Mouse (Mus musculus) heart, postnatal 0 days (tissue): Measurements from ENCODE around the gene Ccl9.

Source experiments
- CTCF ChIP-seq: IDR thresholded peaks from 2 replicates; pipeline ENCODE4 v1.5.1; 2016; ENCODE audit warnings: antibody characterized with exemption, control low read depth, low read depth
- EP300 ChIP-seq: IDR thresholded peaks from 2 replicates; pipeline ENCODE4 v1.6.1; 2016; ENCODE audit warnings: antibody characterized with exemption, low read depth

DNA sequence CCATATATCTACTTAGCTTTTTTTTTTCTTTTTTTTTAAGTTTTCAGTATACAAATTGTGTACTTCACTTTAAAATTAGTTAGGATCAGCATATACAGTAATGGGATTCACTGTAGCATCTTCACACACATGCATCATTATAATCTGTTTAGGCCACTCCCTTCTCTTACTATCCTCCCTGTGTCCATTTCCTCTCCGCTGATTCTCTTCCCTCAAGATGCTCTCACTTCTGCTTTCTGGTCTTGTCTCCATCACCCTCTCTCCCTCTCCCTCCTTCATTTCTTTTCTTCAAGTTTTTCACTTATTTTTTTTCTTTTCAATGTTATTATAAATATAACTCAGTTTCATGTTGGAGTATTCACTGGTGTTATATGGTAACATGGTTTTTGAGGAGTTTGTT lies 40.6 kb upstream of the Ccl9 start:
- TF ChIP-seq CTCF (no peak), EP300 (no peak)
